Mouse (Mus musculus): ENCODE data around the gene Slc24a1. TPM values are rescaled to one million over a fixed set of nuclear protein-coding genes. Genes with fewer than 3 reads are reported as not detected.

Gene Slc24a1
- total RNA-seq, 2 experiments from 2014 or later = not detected

Other genes with a start within 250 kb of the Slc24a1 start
- gene Rab11a, start 213.8 kb downstream of the Slc24a1 start, total RNA-seq (2015) = 249 and 281 TPM in 2 replicates
- gene Rab11a, start 213.8 kb downstream of the Slc24a1 start, total RNA-seq (2017) = 144 and 161 TPM in 2 replicates
- gene Dennd4a, start 140.3 kb downstream of the Slc24a1 start, total RNA-seq (2015) = 48.2 and 50.2 TPM in 2 replicates
- gene Dennd4a, start 140.3 kb downstream of the Slc24a1 start, total RNA-seq (2017) = 33.3 and 47.0 TPM in 2 replicates
- gene Ints14, start 9.3 kb upstream of the Slc24a1 start, total RNA-seq (2015) = 21.5 and 25.4 TPM in 2 replicates
- 20.7 and 24.0 TPM in 2 replicates for gene Ints14, start 9.3 kb upstream of the Slc24a1 start, total RNA-seq (2017)
- gene Hacd3, start 70.1 kb upstream of the Slc24a1 start, total RNA-seq (2015) = 10.6 and 12.9 TPM in 2 replicates
- 21.3 and 23.7 TPM in 2 replicates for gene Hacd3, start 70.1 kb upstream of the Slc24a1 start, total RNA-seq (2017)
- 61.6 and 75.7 TPM in 2 replicates for gene Dpp8, start 80.8 kb upstream of the Slc24a1 start, total RNA-seq (2015)
- 93.8 and 113 TPM in 2 replicates for gene Dpp8, start 80.8 kb upstream of the Slc24a1 start, total RNA-seq (2017)
- gene Igdcc4, start 149.9 kb upstream of the Slc24a1 start, total RNA-seq (2015) = 0.05 and 0.09 TPM in 2 replicates
- not detected in 2 replicates for gene Igdcc4, start 149.9 kb upstream of the Slc24a1 start, total RNA-seq (2017)
- not detected in 2 replicates for gene Igdcc3, start 189.6 kb upstream of the Slc24a1 start, total RNA-seq (2015)
- not detected in 2 replicates for gene Igdcc3, start 189.6 kb upstream of the Slc24a1 start, total RNA-seq (2017)
- 0.80 and 1.3 TPM in 2 replicates for gene Parp16, start 243.7 kb upstream of the Slc24a1 start, total RNA-seq (2015)
- gene Parp16, start 243.7 kb upstream of the Slc24a1 start, total RNA-seq (2017) = 0.95 and 0.98 TPM in 2 replicates